Mouse (Mus musculus) limb, embryonic 12.5 days (tissue): ENCODE results near the gene Fmo5. TPM values are rescaled to one million over a fixed set of nuclear protein-coding genes. Genes with fewer than 3 reads are reported as not detected.

Source experiments
- ATAC-seq: fragments of 200-750 bp; cut with Nextera tagmentation; 2 replicates; pipeline ENCODE4 v1.8.0; 2017; ENCODE audit warnings: low read depth, moderate TSS enrichment; ENCODE audit not compliant: insufficient number of reproducible peaks, insufficient read depth, low FRiP score, low TSS enrichment
- H3K27ac ChIP-seq: fragments of 300-500 bp; sonication (generic); 2 replicates; pipeline ENCODE4 v1.5.1; 2016; ENCODE audit warnings: mild to moderate bottlenecking, moderate library complexity
- H3K27me3 ChIP-seq: fragments of 300-500 bp; sonication (generic); 2 replicates; pipeline ENCODE4 v1.6.1; 2016; ENCODE audit warnings: mild to moderate bottlenecking, moderate library complexity
- H3K36me3 ChIP-seq: fragments of 300-500 bp; sonication (generic); 2 replicates; pipeline ENCODE4 v1.6.1; 2016; ENCODE audit warnings: mild to moderate bottlenecking, moderate library complexity
- H3K4me1 ChIP-seq: fragments of 300-500 bp; sonication (generic); replicated peaks from 2 replicates; pipeline ENCODE4 v1.6.1; 2016
- H3K4me2 ChIP-seq: fragments of 300-500 bp; sonication (generic); 2 replicates; pipeline ENCODE4 v1.6.1; 2016; ENCODE audit warnings: mild to moderate bottlenecking, moderate library complexity
- H3K4me3 ChIP-seq: fragments of 300-500 bp; sonication (generic); replicated peaks from 2 replicates; pipeline ENCODE4 v1.5.1; 2016; ENCODE audit warnings: mild to moderate bottlenecking
- H3K9ac ChIP-seq: fragments of 300-500 bp; sonication (generic); replicated peaks from 2 replicates; pipeline ENCODE4 v1.6.1; 2016; ENCODE audit warnings: mild to moderate bottlenecking, moderate library complexity
- H3K9me3 ChIP-seq: fragments of 300-500 bp; sonication (generic); 2 replicates; pipeline ENCODE4 v1.6.1; 2016; ENCODE audit warnings: mild to moderate bottlenecking, moderate library complexity
- WGBS: fragments of 180-500 bp; shearing (Covaris S2); methylation state at CpG from one replicate; pipeline ENCODE4 v1.1.7; 2016; 5-methylcytosine and 5-hydroxymethylcytosine counted together
- polyA plus RNA-seq: library from polyadenylated mRNA; unstranded; fragments of >200 nt; fragmentation: Nextera tagmentation; extraction: Ambion mirVana; gene quantifications from 2 replicates; pipeline ENCODE4 v1.2.1, GENCODE M21; 2016

Fmo5 gene
- polyA plus RNA-seq: 1.4 TPM in 2 replicates

DNA sequence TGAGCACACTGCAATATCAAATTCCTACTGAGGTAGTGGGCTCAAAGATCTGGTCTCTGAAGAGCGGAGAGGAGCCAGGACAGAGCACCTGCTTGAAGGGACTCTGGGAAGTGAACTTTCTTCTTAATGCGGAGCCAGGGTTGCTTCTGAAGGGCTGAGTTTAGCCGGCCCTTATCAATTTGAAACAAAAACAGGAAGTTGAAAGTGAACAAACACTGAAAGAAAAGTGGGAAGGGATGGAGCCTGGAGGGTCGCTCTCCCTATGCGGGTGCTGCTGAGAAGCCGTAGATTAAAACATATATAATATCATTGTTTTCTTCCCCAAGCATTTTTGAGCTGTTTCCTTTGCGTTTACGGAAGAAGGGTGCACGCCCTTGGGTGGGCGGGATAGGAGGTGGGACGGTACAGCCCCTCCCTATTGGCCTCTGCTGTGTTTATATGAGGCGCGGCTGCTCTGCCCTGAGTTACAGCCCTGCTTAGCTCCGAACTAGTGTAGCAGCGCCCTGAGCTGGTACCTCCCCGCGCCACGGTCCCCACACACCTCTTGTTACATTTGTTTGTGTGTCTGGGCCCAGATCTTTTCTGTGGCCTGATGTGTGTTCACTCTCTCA, at the start of gene Fmo5:
Gene Fmo5 (plus strand): TSS at position 414 of the 611 bp plus-strand sequence.
- Histone ChIP-seq H3K9me3 (no peaks in the 10 kb centered on the region), H3K4me1 (peaks cover 10% of the 10 kb centered on the region), H3K4me3 (peak within 1 kb of the TSS; percentile 42), H3K9ac (peak within 1 kb of the TSS; percentile 45), H3K27me3 (no peaks in the 10 kb centered on the region), H3K4me2 (peak within 1 kb of the TSS; percentile 65), H3K36me3 (no peaks in the 10 kb centered on the region), H3K27ac (no peak within 1 kb of the TSS)
- 2% methylated on average over 18 of the region's 18 CpGs for WGBS
- peak; percentile 88 for ATAC-seq

DNA sequence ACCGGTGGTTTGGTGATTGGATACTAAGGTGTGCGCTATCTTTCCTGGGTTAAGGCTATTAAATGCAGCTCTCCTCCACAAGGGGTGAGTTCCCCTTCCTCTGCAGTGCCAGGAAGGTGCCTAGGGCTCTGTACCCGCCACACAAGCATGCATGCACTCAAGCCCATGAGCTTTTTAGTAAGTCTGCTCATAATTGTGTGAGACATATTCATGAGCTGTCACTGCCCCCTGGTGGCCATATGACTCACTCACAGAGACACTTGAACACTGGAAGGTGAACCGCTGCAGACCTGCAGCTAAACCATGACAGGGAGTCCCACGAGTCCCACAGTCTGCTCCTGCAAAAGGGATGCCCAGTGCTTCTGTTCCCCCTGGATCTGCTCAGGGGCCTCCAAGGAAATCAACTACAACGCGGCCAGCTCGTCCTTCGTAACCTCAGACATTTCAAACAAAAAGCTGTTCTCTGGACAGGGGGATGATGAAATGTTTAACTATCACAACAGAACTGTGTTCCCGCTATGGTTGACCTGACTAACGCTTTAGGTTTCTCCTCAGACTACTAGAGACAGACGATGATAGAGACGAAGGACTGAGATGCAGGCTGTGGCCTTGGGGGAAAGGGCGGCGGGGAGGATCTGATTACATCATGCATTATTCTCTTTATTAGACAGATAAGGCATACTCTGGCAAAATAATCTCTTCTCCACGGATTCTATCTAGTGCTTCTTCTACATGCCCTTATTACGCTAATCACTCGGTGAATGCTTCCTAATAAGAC, 43.0 kb upstream of the Fmo5 start:
- H3K4me2 ChIP-seq: no peak overlapping the region
- H3K4me3 ChIP-seq: no peak overlapping the region
- no peak overlapping the region for H3K27ac ChIP-seq
- no peaks in the 10 kb centered on the region for H3K27me3 ChIP-seq
- 71% methylated on average over 18 of the region's 18 CpGs for WGBS
- no peaks in the 10 kb centered on the region for H3K9me3 ChIP-seq
- ATAC-seq: peak; percentile 66
- no peaks in the 10 kb centered on the region for H3K4me1 ChIP-seq
- no peak overlapping the region for H3K9ac ChIP-seq
- peaks cover 42% of the 10 kb centered on the region for H3K36me3 ChIP-seq

DNA sequence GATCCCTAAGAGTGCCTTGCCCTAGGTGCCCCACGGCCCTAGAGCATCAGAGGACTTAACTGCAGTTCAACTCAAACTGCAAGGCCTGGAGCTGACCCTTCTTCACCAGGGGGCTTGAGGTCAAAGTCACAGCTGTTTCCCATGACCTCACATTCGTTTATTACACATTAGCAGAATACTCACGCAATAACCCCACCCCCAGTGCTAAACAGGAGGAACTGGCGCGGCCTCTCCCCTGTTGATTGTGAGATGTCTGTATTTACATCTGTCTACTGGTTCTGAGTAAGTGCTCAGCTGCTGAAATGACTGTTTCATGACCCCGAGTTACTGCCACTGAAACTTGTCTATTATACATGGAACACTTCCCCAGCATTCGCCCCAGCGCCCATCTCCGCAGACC, 40.9 kb upstream of the Fmo5 start:
- Histone ChIP-seq H3K9me3 (no peaks in the 10 kb centered on the region), H3K4me1 (no peaks in the 10 kb centered on the region), H3K27me3 (no peaks in the 10 kb centered on the region), H3K9ac (no peak overlapping the region), H3K4me3 (no peak overlapping the region), H3K4me2 (no peak overlapping the region), H3K27ac (no peak overlapping the region), H3K36me3 (peaks cover 44% of the 10 kb centered on the region)
- WGBS: 69% methylated on average over 9 of the region's 9 CpGs
- ATAC-seq: no peak

DNA sequence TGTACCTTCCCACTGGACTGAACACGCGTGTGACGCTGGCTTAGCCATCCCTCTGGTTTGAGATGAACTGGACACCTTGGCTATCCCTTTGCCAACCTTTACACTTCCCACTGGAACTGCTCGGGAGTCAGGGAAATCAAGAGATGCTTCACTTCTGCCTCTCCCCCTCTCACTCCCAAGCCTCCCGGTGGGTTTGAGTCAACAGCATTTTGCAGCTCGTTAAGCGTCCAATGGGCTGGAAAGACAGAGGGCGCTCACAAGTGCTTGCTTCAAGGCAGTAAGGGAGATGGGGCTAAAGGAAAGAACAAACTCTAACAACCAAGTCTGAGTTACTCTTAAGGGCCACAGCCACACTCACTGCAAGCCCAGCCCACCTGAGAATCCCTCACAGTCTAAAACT, 37.9 kb upstream of the Fmo5 start:
- H3K4me2 ChIP-seq: no peak overlapping the region
- no peak overlapping the region for H3K4me3 ChIP-seq
- H3K9me3 ChIP-seq: no peaks in the 10 kb centered on the region
- H3K9ac ChIP-seq: no peak overlapping the region
- 65% methylated on average over 8 of the region's 8 CpGs for WGBS
- H3K4me1 ChIP-seq: no peaks in the 10 kb centered on the region
- no peak for ATAC-seq
- peaks cover 52% of the 10 kb centered on the region for H3K36me3 ChIP-seq
- no peaks in the 10 kb centered on the region for H3K27me3 ChIP-seq
- no peak overlapping the region for H3K27ac ChIP-seq

DNA sequence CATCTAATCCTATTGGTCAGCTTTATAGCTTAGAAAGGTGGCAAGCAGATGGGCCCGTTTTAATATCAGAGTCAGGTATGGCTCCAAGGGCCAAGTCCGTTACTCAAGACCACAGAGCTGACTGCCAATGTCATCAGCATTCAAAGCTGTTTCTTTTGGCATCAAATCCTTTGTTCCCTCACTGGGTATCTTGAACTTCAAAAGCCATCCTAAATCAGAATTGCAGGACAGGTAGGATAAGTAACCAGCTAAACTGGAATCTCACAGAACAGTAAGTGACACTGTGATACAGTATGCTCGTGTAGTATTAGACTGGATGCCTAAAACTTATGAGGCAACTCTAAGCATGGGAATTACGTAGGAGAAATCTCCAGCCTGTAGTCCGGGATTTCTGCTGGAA, 35.5 kb upstream of the Fmo5 start:
- Histone ChIP-seq H3K27ac (no peak overlapping the region), H3K36me3 (peaks cover 39% of the 10 kb centered on the region), H3K27me3 (no peaks in the 10 kb centered on the region), H3K4me2 (no peak overlapping the region), H3K9me3 (no peaks in the 10 kb centered on the region), H3K4me3 (no peak overlapping the region), H3K4me1 (no peaks in the 10 kb centered on the region), H3K9ac (no peak overlapping the region)
- ATAC-seq: no peak
- WGBS: 91% methylated on average over 5 of the region's 5 CpGs

DNA sequence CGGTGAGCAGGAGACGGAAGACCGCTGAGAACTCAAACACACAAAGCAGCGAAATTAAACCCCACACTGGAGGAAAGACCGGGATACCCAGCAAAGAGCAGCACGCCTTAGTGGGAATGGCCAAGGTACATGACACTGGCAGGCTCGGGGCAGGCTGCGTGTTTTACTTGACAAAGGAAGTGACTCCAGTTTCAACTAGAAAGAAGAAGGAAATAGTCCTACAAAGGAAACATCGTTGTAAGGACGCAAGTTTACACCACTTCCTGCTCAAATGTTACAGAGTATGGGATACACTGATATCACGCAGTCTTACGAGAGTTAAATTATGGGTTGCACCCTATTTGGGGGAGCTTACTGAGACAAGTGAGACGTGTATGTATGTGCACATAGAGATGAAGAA, 34.5 kb upstream of the Fmo5 start:
- no peak for ATAC-seq
- Histone ChIP-seq H3K9me3 (no peaks in the 10 kb centered on the region), H3K4me3 (no peak overlapping the region), H3K27me3 (no peaks in the 10 kb centered on the region), H3K36me3 (peaks cover 41% of the 10 kb centered on the region), H3K27ac (no peak overlapping the region), H3K9ac (no peak overlapping the region), H3K4me1 (no peaks in the 10 kb centered on the region), H3K4me2 (no peak overlapping the region)
- WGBS: 88% methylated on average over 13 of the region's 13 CpGs

DNA sequence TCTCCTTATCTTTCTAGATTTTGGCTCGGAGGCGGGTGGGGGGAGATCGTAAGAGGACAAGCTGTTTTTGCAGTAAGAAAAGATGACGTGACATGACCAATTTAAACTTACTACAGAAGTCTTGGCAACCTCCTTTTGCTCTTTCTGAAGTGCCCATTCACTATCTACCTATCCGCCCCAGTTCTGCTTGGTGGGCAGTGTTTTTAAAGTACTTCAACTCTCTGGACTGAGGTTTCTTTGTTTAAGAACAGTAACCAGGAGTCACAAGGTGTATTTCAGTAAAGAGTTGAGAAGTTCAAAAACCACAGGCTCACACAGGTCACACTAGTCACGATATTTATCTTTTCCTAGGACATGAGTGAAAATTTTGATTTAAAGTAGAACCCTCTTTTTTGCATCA, 33.5 kb upstream of the Fmo5 start:
- 92% methylated on average over 6 of the region's 6 CpGs for WGBS

DNA sequence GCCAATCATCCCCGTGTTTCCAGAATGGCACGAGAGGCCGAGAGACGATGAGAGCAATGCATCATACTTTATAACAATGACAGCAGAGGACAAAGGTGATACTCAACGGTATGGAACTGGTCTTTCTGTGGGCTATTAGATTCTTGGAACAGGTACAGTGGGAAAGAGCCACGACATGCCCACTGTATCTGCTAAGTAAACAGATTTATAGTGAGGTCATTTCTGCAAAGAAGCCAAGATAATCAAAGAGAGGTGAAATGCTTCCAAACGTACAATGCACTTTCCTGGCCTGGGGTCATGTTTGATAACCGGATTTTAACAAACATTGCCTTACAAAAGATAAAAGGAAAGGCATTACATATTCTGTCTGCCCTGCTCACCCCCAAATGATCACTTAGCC, 31.8 kb upstream of the Fmo5 start:
- Histone ChIP-seq H3K4me2 (no peak overlapping the region), H3K36me3 (peaks cover 46% of the 10 kb centered on the region), H3K9ac (no peak overlapping the region), H3K4me1 (no peaks in the 10 kb centered on the region), H3K27ac (no peak overlapping the region), H3K4me3 (no peak overlapping the region), H3K9me3 (no peaks in the 10 kb centered on the region), H3K27me3 (no peaks in the 10 kb centered on the region)
- 88% methylated on average over 8 of the region's 8 CpGs for WGBS
- ATAC-seq: no peak

More for the DNA sequence above, 33.5 kb upstream of the Fmo5 start:
- Histone ChIP-seq H3K4me3 (no peak overlapping the region), H3K9me3 (no peaks in the 10 kb centered on the region), H3K4me2 (no peak overlapping the region), H3K4me1 (no peaks in the 10 kb centered on the region), H3K9ac (no peak overlapping the region), H3K36me3 (peaks cover 41% of the 10 kb centered on the region; the same call in 1 of the 2 replicates), H3K27me3 (no peaks in the 10 kb centered on the region), H3K27ac (no peak overlapping the region)
- no peak for ATAC-seq

DNA sequence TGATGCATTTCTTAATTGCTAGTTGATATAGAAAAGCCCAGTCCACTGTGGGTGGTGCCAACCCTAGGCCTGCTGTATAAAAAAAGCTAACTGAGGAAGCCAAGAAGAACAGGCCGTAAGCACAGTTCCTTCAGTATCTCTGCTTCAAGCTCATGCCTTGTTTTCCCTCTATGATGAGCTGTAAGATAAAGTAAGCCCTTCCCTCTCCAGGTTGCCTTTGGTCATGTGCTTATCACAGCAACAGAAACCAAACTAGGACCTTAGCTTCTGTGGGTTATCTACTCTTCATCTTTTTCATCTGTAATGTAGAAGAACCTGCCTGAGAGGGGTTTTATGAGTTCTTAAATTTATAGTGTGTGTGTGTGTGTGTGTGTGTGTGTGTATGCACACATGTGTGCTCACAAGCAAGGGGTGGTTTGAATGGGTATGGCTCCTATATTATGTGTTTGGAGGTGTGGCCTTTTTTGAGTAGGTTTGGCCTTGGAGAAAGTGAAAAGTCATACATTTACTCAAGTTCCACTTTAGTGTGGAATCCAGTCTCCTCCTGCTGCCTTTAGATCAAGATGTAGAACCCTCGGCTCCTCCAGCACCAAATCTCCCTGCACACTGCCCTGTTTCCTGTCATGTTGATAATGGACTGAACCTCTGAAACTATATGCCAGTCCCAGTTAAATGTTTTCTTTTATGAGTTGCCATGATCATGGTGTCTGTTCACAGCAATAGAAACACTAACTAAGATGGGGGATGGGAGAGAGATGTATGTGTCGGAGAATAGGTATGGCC, 28.4 kb upstream of the Fmo5 start:
- Histone ChIP-seq H3K9me3 (no peaks in the 10 kb centered on the region), H3K4me1 (no peaks in the 10 kb centered on the region), H3K4me2 (no peak overlapping the region), H3K27me3 (no peaks in the 10 kb centered on the region), H3K36me3 (peaks cover 41% of the 10 kb centered on the region), H3K9ac (no peak overlapping the region), H3K4me3 (no peak overlapping the region), H3K27ac (no peak overlapping the region)
- 93% methylated on average over 3 of the region's 3 CpGs for WGBS
- ATAC-seq: no peak

DNA sequence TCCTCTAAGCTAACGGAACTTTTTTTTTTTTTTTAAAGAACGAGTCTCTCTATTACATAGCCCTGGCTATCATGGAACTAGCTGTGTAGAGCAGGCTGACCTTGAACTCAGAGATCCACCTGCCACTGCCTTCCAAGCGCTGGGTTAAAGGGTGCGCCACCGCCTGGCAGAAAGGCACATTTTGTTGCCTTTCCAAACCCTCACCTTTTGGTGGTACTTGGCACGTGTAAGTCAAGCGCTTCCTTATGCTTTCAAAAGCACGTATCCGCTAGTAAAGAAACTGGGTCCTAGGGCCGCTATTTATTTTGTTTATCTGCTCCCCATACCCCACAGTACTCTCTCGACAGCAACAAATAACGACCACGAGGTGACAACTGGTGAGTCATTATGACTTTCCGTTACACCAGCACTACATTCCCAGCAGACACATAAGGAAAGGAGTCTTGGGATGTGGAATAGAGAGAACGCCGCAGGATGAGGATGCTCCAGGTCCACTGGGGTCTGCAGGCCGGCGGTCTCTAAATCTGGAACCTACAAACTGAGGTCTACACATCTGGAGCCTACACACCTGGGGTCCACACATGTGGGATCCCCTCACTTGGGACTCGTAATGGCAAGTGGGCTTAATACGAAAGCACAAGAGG, 19.3 kb upstream of the Fmo5 start:
- Histone ChIP-seq H3K36me3 (no peaks in the 10 kb centered on the region), H3K9ac (peak overlapping the region; percentile 80), H3K4me1 (no peaks in the 10 kb centered on the region), H3K4me3 (peak overlapping the region; percentile 75), H3K27me3 (no peaks in the 10 kb centered on the region; the same call in 1 of the 2 replicates), H3K4me2 (peak overlapping the region; percentile 76), H3K9me3 (no peaks in the 10 kb centered on the region), H3K27ac (peak overlapping the region; percentile 93)
- WGBS: 3% methylated on average over 20 of the region's 20 CpGs
- no peak; the same call in 1 of the 2 replicates for ATAC-seq
